ENCODE assay signal across 8 mouse cellular contexts in genomic region chr4:105245479-105245944, GRCm38 (mm10).
DNase-seq lines count a peak whose midpoint lies in the region; ATAC-seq and TF ChIP-seq lines count a peak whose summit lies in the region.

No protein-coding gene starts in this region.

- 1% methylated on average over 18 of the region's 18 CpGs for WGBS in hindbrain, embryonic 14.5 days
- 4% methylated on average over 18 of the region's 18 CpGs for WGBS in lung, embryonic 16.5 days

- H3K4me2 ChIP-seq in hindbrain, embryonic 14.5 days (replicated peaks): peak overlapping the region; percentile 51
- H3K4me2 ChIP-seq in lung, embryonic 16.5 days (ENCODE audit: low read depth, low read length): peak overlapping the region; percentile 90

- H3K27ac ChIP-seq in ES-E14 (ENCODE audit: insufficient read depth, low read depth, low read length, poor library complexity, severe bottlenecking): no peak overlapping the region
- peak overlapping the region; percentile 66 for H3K27ac ChIP-seq in hindbrain, embryonic 14.5 days
- peak overlapping the region; percentile 51; the same call in 1 of the 2 replicates for H3K27ac ChIP-seq in lung, embryonic 16.5 days (ENCODE audit: low read length)

- H3K4me1 ChIP-seq in ES-E14 (ENCODE audit: control insufficient read depth in 2 of 2, insufficient read depth in 2 of 2, low read length in 2 of 2, poor library complexity in 1 of 2): peaks cover 0 to 13% of the 10 kb centered on the region in 2 experiments; a peak in 3 of 4 replicates
- H3K4me1 ChIP-seq in hindbrain, embryonic 14.5 days (replicated peaks; ENCODE audit: control insufficient read depth, insufficient read depth, low read length): peaks cover 9% of the 10 kb centered on the region; the same call in 1 of the 2 replicates
- peaks cover 9% of the 10 kb centered on the region for H3K4me1 ChIP-seq in lung, embryonic 16.5 days (replicated peaks; ENCODE audit: control insufficient read depth, insufficient read depth, low read length)

- H3K27me3 ChIP-seq in hindbrain, embryonic 14.5 days (ENCODE audit: control insufficient read depth, insufficient read depth, low read length): no peaks in the 10 kb centered on the region
- H3K27me3 ChIP-seq in lung, embryonic 16.5 days (ENCODE audit: control insufficient read depth, insufficient read depth, low read depth, low read length): no peaks in the 10 kb centered on the region

- peak; percentile 86 for ATAC-seq in hindbrain, embryonic 14.5 days (ENCODE audit: low FRiP score)
- ATAC-seq in lung, embryonic 16.5 days (ENCODE audit: low read depth): peak; percentile 91
- ATAC-seq in erythroblast, adult 5-6 weeks (replicated peaks; ENCODE audit: low FRiP score, poor library complexity, severe bottlenecking): no peak

- in situ Hi-C loops in ES-E14 (cut with MboI; ENCODE audit: low sequenced_read_pairs in 2 of 2, unreplicated experiment in 2 of 2): no loop called here

- no peaks in the 10 kb centered on the region for H3K36me3 ChIP-seq in ES-E14 (ENCODE audit: control insufficient read depth, insufficient read depth, low read length, poor library complexity, severe bottlenecking)
- H3K36me3 ChIP-seq in hindbrain, embryonic 14.5 days (replicated peaks; ENCODE audit: control insufficient read depth, insufficient read depth): no peaks in the 10 kb centered on the region
- H3K36me3 ChIP-seq in lung, embryonic 16.5 days (ENCODE audit: control insufficient read depth, insufficient read depth, low read length): no peaks in the 10 kb centered on the region

- H3K4me3 ChIP-seq in ES-E14 (ENCODE audit: insufficient read depth in 1 of 2, low read depth in 1 of 2, low read length in 2 of 2, poor library complexity in 1 of 2, severe bottlenecking in 1 of 2): no peak overlapping the region
- no peak overlapping the region; the same call in 1 of the 2 replicates for H3K4me3 ChIP-seq in hindbrain, embryonic 14.5 days (replicated peaks; ENCODE audit: low read length)
- peak overlapping the region; percentile 48 for H3K4me3 ChIP-seq in lung, embryonic 16.5 days (ENCODE audit: low read length)

- peak overlapping the region; percentile 12; the same call in 1 of the 2 replicates for H3K9ac ChIP-seq in ES-E14 (ENCODE audit: insufficient read depth, low read depth, low read length, poor library complexity, severe bottlenecking)
- peak overlapping the region; percentile 53 for H3K9ac ChIP-seq in hindbrain, embryonic 14.5 days
- H3K9ac ChIP-seq in lung, embryonic 16.5 days (ENCODE audit: low read length): peak overlapping the region; percentile 71

- DNase-seq in ES-E14 (ENCODE audit: low read depth, low spot score): peak; percentile 57
- DNase-seq in cerebellum, adult 9-11 months: peak; percentile 24
- DNase-seq in frontal cortex, postnatal 14 days (ENCODE audit: low spot score in 2 of 2): peak; percentile 26 to 34
- DNase-seq in hindbrain, embryonic 14.5 days (ENCODE audit: low spot score): peak; percentile 72
- DNase-seq in layer of hippocampus, postnatal 25 days (ENCODE audit: extremely low spot score in 1 of 2, low spot score in 1 of 2): peak; percentile 13 to 33
- peak; percentile 62 for DNase-seq in ovary, postnatal 36 days (ENCODE audit: low spot score)

- no peaks in the 10 kb centered on the region for H3K9me3 ChIP-seq in ES-E14 (ENCODE audit: control insufficient read depth, insufficient read depth, low read depth, low read length)
- H3K9me3 ChIP-seq in hindbrain, embryonic 14.5 days (ENCODE audit: control insufficient read depth, low read length): no peaks in the 10 kb centered on the region
- no peaks in the 10 kb centered on the region for H3K9me3 ChIP-seq in lung, embryonic 16.5 days (ENCODE audit: control insufficient read depth, low read length)

TF ChIP-seq in ES-E14, 5 proteins besides CTCF, POLR2A, EP300 and RAD21:
- TF ChIP-seq ZC3H11A (IDR thresholded peaks at IDR 0.05; ENCODE audit: borderline replicate concordance, low read depth, low read length) (no peak), ZNF384 (IDR thresholded peaks at IDR 0.05; ENCODE audit: low read depth, low read length) (no peak), CHD2 (IDR thresholded peaks at IDR 0.05; ENCODE audit: low read depth, low read length) (no peak), MAFK (IDR thresholded peaks at IDR 0.05; ENCODE audit: insufficient read depth, low read depth, low read length) (no peak), HCFC1 (IDR thresholded peaks at IDR 0.05; ENCODE audit: borderline replicate concordance, insufficient read depth, low read length) (no peak)

Comparison
In these comparisons a context has a peak if more than half of its experiments do, and no peak if none do; other contexts are left out.
1. H3K9ac ChIP-seq: peak in every context shown above with its lines; median percentile 71 in lung, embryonic 16.5 days; 53 in hindbrain, embryonic 14.5 days; 12 in ES-E14.